Mouse (Mus musculus) fat pad, adult 2 months (tissue): Measurements from ENCODE around the gene Chst11.

ENCODE experiments used
- DNase-seq: peaks from one replicate; pipeline ENCODE4 v3.0.0-alpha.2; 2011; ENCODE audit warnings: low read depth, low spot score; ENCODE audit errors: extremely low read depth

Gene Chst11

GRCm38 (mm10) chr10:82984950-82985699 is at the start of gene Chst11:
Chst11 (plus strand) TSS chr10:82985498.
- DNase-seq = no peak

- DNase-seq = no peak
These were observed 49.5 kb upstream of the Chst11 start for GRCm38 (mm10) chr10:82935774-82936173.

- DNase-seq = no peak
These were observed 31.9 kb upstream of the Chst11 start for GRCm38 (mm10) chr10:82953415-82953814.

- DNase-seq = no peak
These were observed 30.2 kb upstream of the Chst11 start for GRCm38 (mm10) chr10:82955117-82955516.

- DNase-seq = no peak
These were observed 27.0 kb upstream of the Chst11 start for GRCm38 (mm10) chr10:82958218-82958761.

GRCm38 (mm10) chr10:82959316-82959715 is 26.0 kb upstream of the Chst11 start:
- DNase-seq = no peak

GRCm38 (mm10) chr10:82961302-82961701 is 24.0 kb upstream of the Chst11 start:
- no peak for DNase-seq

- DNase-seq = no peak
These were observed 23.3 kb upstream of the Chst11 start for GRCm38 (mm10) chr10:82962018-82962417.

- DNase-seq = no peak
These were observed 22.8 kb upstream of the Chst11 start for GRCm38 (mm10) chr10:82962472-82963020.

GRCm38 (mm10) chr10:82964491-82964890 is 20.8 kb upstream of the Chst11 start:
- no peak for DNase-seq

GRCm38 (mm10) chr10:82966672-82967071 is 18.6 kb upstream of the Chst11 start:
- no peak for DNase-seq

- no peak for DNase-seq
These were observed 15.7 kb upstream of the Chst11 start for GRCm38 (mm10) chr10:82969612-82970011.

GRCm38 (mm10) chr10:82971549-82971948 is 13.7 kb upstream of the Chst11 start:
- DNase-seq = no peak

- DNase-seq = no peak
These were observed 11.1 kb upstream of the Chst11 start for GRCm38 (mm10) chr10:82974201-82974600.

- no peak for DNase-seq
These were observed 10.6 kb upstream of the Chst11 start for GRCm38 (mm10) chr10:82974627-82975177.

GRCm38 (mm10) chr10:82975806-82976205 is 9.5 kb upstream of the Chst11 start:
- no peak for DNase-seq

- DNase-seq = no peak
These were observed 3.0 kb upstream of the Chst11 start for GRCm38 (mm10) chr10:82982286-82982685.

- DNase-seq = no peak
These were observed 418 bp downstream of the Chst11 start for GRCm38 (mm10) chr10:82985700-82986131.

- no peak for DNase-seq
These were observed 1.1 kb downstream of the Chst11 start for GRCm38 (mm10) chr10:82986251-82986992.

- DNase-seq = no peak
These were observed 1.7 kb downstream of the Chst11 start for GRCm38 (mm10) chr10:82986993-82987349.

GRCm38 (mm10) chr10:82987394-82987793 is 2.1 kb downstream of the Chst11 start:
- DNase-seq = no peak
